Mouse (Mus musculus) embryonic facial prominence, embryonic 14.5 days (tissue): ENCODE results near the gene Kdm5c. TPM values are rescaled to one million over a fixed set of nuclear protein-coding genes. Genes with fewer than 3 reads are reported as not detected.

Experiments
- ATAC-seq: fragments of 200-750 bp; cut with Nextera tagmentation; 2 replicates; pipeline ENCODE4 v1.8.0; 2017; ENCODE audit warnings: low read depth, moderate number of reproducible peaks, moderate TSS enrichment
- DNase-seq: peaks from one replicate; pipeline ENCODE4 v3.0.0-alpha.2; 2015; ENCODE audit warnings: low spot score
- H3K27ac ChIP-seq: fragments of 300-500 bp; sonication (generic); replicated peaks from 2 replicates; pipeline ENCODE4 v1.5.1; 2014; ENCODE audit warnings: low read depth, mild to moderate bottlenecking, low read length, moderate library complexity
- H3K27me3 ChIP-seq: fragments of 300-500 bp; sonication (generic); replicated peaks from 2 replicates; pipeline ENCODE4 v1.6.1; 2014; ENCODE audit warnings: low read length; ENCODE audit not compliant: control insufficient read depth, insufficient read depth
- H3K36me3 ChIP-seq: fragments of 300-500 bp; sonication (generic); 2 replicates; pipeline ENCODE4 v1.6.1; 2014; ENCODE audit warnings: low read length, mixed read lengths; ENCODE audit not compliant: control insufficient read depth, insufficient read depth
- H3K4me1 ChIP-seq: fragments of 300-500 bp; sonication (generic); 2 replicates; pipeline ENCODE4 v1.6.1; 2014; ENCODE audit warnings: antibody characterized with exemption, low read length; ENCODE audit not compliant: control insufficient read depth, insufficient read depth
- H3K4me2 ChIP-seq: fragments of 300-500 bp; sonication (generic); 2 replicates; pipeline ENCODE4 v1.6.1; 2014; ENCODE audit warnings: low read depth, mild to moderate bottlenecking, low read length, moderate library complexity, mixed read lengths
- H3K4me3 ChIP-seq: fragments of 300-500 bp; sonication (generic); 2 replicates; pipeline ENCODE4 v1.5.1; 2014; ENCODE audit warnings: low read depth, mild to moderate bottlenecking, low read length
- H3K9ac ChIP-seq: fragments of 300-500 bp; sonication (generic); 2 replicates; pipeline ENCODE4 v1.6.1; 2014; ENCODE audit warnings: low read depth, mild to moderate bottlenecking, low read length, moderate library complexity, mixed read lengths
- H3K9me3 ChIP-seq: fragments of 300-500 bp; sonication (generic); 2 replicates; pipeline ENCODE4 v1.6.1; 2016; ENCODE audit warnings: low read length; ENCODE audit not compliant: control insufficient read depth
- WGBS: fragments of 180-500 bp; shearing (Covaris S2); extraction: QIAGEN DNeasy Blood & Tissue Kit; methylation state at CpG from one replicate; pipeline ENCODE4 v1.1.7; 2014; 5-methylcytosine and 5-hydroxymethylcytosine counted together
- polyA plus RNA-seq: library from polyadenylated mRNA; unstranded; fragments of >200 nt; fragmentation: Nextera tagmentation; extraction: Ambion mirVana; gene quantifications from 2 replicates; pipeline ENCODE4 v1.2.1, GENCODE M21; 2014

Gene Kdm5c
- polyA plus RNA-seq, 1 experiment from 2014 or later: 24.9 TPM

GRCm38 (mm10) chrX:152205486-152205885, 27.3 kb upstream of the Kdm5c start:
- no peak overlapping the region for H3K9ac ChIP-seq

GRCm38 (mm10) chrX:152214703-152215102, 18.1 kb upstream of the Kdm5c start:
- 78% methylated on average over 1 of the region's 1 CpGs for WGBS
- Histone ChIP-seq H3K4me1 (no peaks in the 10 kb centered on the region), H3K4me3 (no peak overlapping the region), H3K9ac (no peak overlapping the region), H3K4me2 (no peak overlapping the region), H3K9me3 (no peaks in the 10 kb centered on the region), H3K36me3 (0 out of 2 replicates have a peak, but pooled peaks cover 8% of the 10 kb centered on the region), H3K27ac (no peak overlapping the region), H3K27me3 (peaks cover 38% of the 10 kb centered on the region)
- ATAC-seq (no peak), DNase-seq (no peak)

More at GRCm38 (mm10) chrX:152205486-152205885, 27.3 kb upstream of the Kdm5c start:
- ATAC-seq (no peak), DNase-seq (no peak)
- H3K9me3 ChIP-seq: no peaks in the 10 kb centered on the region
- H3K36me3 ChIP-seq: 0 out of 2 replicates have a peak, but pooled peaks cover 3% of the 10 kb centered on the region
- H3K27ac ChIP-seq: no peak overlapping the region
- H3K27me3 ChIP-seq: peaks cover 62% of the 10 kb centered on the region
- no peaks in the 10 kb centered on the region for H3K4me1 ChIP-seq
- no peak overlapping the region for H3K4me2 ChIP-seq
- H3K4me3 ChIP-seq: no peak overlapping the region
- WGBS: 94% methylated on average over 1 of the region's 1 CpGs

- DNase-seq (no peak), ATAC-seq (no peak)
- Histone ChIP-seq H3K9me3 (no peaks in the 10 kb centered on the region), H3K4me1 (no peaks in the 10 kb centered on the region), H3K4me2 (no peak overlapping the region), H3K9ac (no peak overlapping the region), H3K27me3 (peaks cover 25% of the 10 kb centered on the region), H3K4me3 (no peak overlapping the region), H3K27ac (no peak overlapping the region), H3K36me3 (0 out of 2 replicates have a peak, but pooled peaks cover 10% of the 10 kb centered on the region)
- 90% methylated on average over 2 of the region's 2 CpGs for WGBS
Measured at GRCm38 (mm10) chrX:152218529-152218928, 14.3 kb upstream of the Kdm5c start.

GRCm38 (mm10) chrX:152221721-152222120, 11.1 kb upstream of the Kdm5c start:
- H3K36me3 ChIP-seq: 0 out of 2 replicates have a peak, but pooled peaks cover 3% of the 10 kb centered on the region
- ATAC-seq (no peak), DNase-seq (no peak)
- H3K4me2 ChIP-seq: no peak overlapping the region
- H3K9me3 ChIP-seq: no peaks in the 10 kb centered on the region
- H3K9ac ChIP-seq: no peak overlapping the region
- no peak overlapping the region for H3K4me3 ChIP-seq
- no peaks in the 10 kb centered on the region for H3K4me1 ChIP-seq
- 72% methylated on average over 4 of the region's 4 CpGs for WGBS
- no peak overlapping the region for H3K27ac ChIP-seq
- peaks cover 31% of the 10 kb centered on the region for H3K27me3 ChIP-seq

- Histone ChIP-seq H3K4me1 (no peaks in the 10 kb centered on the region), H3K27me3 (peaks cover 28% of the 10 kb centered on the region), H3K27ac (no peak overlapping the region), H3K9me3 (no peaks in the 10 kb centered on the region), H3K4me3 (no peak overlapping the region), H3K9ac (no peak overlapping the region), H3K4me2 (no peak overlapping the region), H3K36me3 (0 out of 2 replicates have a peak, but pooled peaks cover 3% of the 10 kb centered on the region)
- no peak for DNase-seq
- no peak for ATAC-seq
- WGBS: 56% methylated on average over 8 of the region's 9 CpGs
Measured at GRCm38 (mm10) chrX:152222226-152222625, 10.6 kb upstream of the Kdm5c start.

- H3K36me3 ChIP-seq: 0 out of 2 replicates have a peak, but pooled peaks cover 3% of the 10 kb centered on the region
- no peak overlapping the region for H3K27ac ChIP-seq
- no peaks in the 10 kb centered on the region for H3K4me1 ChIP-seq
- no peak overlapping the region for H3K4me2 ChIP-seq
- DNase-seq (no peak), ATAC-seq (no peak)
- 96% methylated on average over 4 of the region's 6 CpGs for WGBS
- H3K4me3 ChIP-seq: no peak overlapping the region
- H3K9me3 ChIP-seq: no peaks in the 10 kb centered on the region
- H3K27me3 ChIP-seq: peaks cover 26% of the 10 kb centered on the region
- no peak overlapping the region for H3K9ac ChIP-seq
Measured at GRCm38 (mm10) chrX:152223313-152223712, 9.5 kb upstream of the Kdm5c start.

- Histone ChIP-seq H3K27me3 (peaks cover 26% of the 10 kb centered on the region), H3K9ac (no peak overlapping the region), H3K9me3 (no peaks in the 10 kb centered on the region), H3K4me1 (no peaks in the 10 kb centered on the region), H3K4me3 (no peak overlapping the region), H3K36me3 (0 out of 2 replicates have a peak, but pooled peaks cover 3% of the 10 kb centered on the region), H3K4me2 (no peak overlapping the region), H3K27ac (no peak overlapping the region)
- no peak for DNase-seq
- 54% methylated on average over 4 of the region's 5 CpGs for WGBS
- no peak for ATAC-seq
Measured at GRCm38 (mm10) chrX:152224280-152224679, 8.5 kb upstream of the Kdm5c start.

GRCm38 (mm10) chrX:152234125-152234524, 1.3 kb downstream of the Kdm5c start:
- DNase-seq (no peak), ATAC-seq (no peak)
- Histone ChIP-seq H3K4me2 (peak overlapping the region; percentile 78), H3K4me1 (peaks cover 10% of the 10 kb centered on the region), H3K27me3 (no peaks in the 10 kb centered on the region), H3K4me3 (peak overlapping the region; percentile 93), H3K9me3 (no peaks in the 10 kb centered on the region), H3K36me3 (peaks cover 22% of the 10 kb centered on the region), H3K27ac (no peak overlapping the region), H3K9ac (peak overlapping the region; percentile 91)
- WGBS: 15% methylated on average over 3 of the region's 3 CpGs

- Histone ChIP-seq H3K9ac (no peak overlapping the region), H3K4me2 (peak overlapping the region; percentile 78), H3K27me3 (no peaks in the 10 kb centered on the region), H3K36me3 (peaks cover 38% of the 10 kb centered on the region), H3K4me1 (peaks cover 10% of the 10 kb centered on the region), H3K9me3 (no peaks in the 10 kb centered on the region), H3K4me3 (no peak overlapping the region), H3K27ac (no peak overlapping the region)
- DNase-seq (no peak), ATAC-seq (no peak)
- 83% methylated on average over 2 of the region's 2 CpGs for WGBS
Measured at GRCm38 (mm10) chrX:152235758-152236157, 2.9 kb downstream of the Kdm5c start.
